Mouse (Mus musculus): ENCODE data around the gene Rpl18. TPM values are rescaled to one million over a fixed set of nuclear protein-coding genes. Genes with fewer than 3 reads are reported as not detected.

Rpl18 gene
- total and polyA plus RNA-seq, 2 experiments from 2014 or later = 479 to 1,310 TPM

DNA sequence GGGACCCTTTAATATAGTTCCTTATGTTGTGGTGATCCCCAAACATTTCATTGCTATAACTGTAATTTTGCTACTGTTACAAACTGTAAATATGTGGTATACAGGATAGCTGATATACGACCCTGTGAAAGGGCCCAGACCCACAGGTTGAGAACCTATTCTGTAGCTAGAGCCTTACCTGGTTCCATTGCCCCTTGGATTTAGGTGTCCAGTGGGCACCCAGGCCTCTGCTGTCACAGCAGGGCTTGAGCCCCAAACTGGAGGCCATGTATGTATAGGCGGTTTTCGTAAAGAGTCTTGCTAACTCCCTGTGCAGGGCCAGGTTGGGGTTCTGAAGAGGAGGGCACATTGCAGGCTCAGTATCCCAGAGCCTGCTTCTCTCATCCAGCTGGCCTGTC, 1.2 kb downstream of the Rpl18 start:
- no peak for ATAC-seq (ENCODE audit: insufficient read depth, low read depth)
- H3K4me3 ChIP-seq (ENCODE audit: low read depth, low read length) = peak overlapping the region; percentile 82; the same call in 1 of the 2 replicates
- no peak overlapping the region for H3K27ac ChIP-seq (ENCODE audit: low read depth)
- no peak overlapping the region for H3K9ac ChIP-seq (replicated peaks; ENCODE audit: low read depth, low read length)
- peaks cover 42% of the 10 kb centered on the region for H3K36me3 ChIP-seq (replicated peaks; ENCODE audit: control insufficient read depth, insufficient read depth, low read length)
- no peak for TF ChIP-seq CTCF (IDR thresholded peaks at IDR 0.05; ENCODE audit: low read depth)
- no peak for TF ChIP-seq EP300 (IDR thresholded peaks at IDR 0.05; ENCODE audit: low read depth)
- no peak for DNase-seq (ENCODE audit: low spot score)
- WGBS = 80% methylated on average over 3 of the region's 3 CpGs
- no peaks in the 10 kb centered on the region for H3K9me3 ChIP-seq (replicated peaks; ENCODE audit: control insufficient read depth, low read length)
- H3K27me3 ChIP-seq (ENCODE audit: control insufficient read depth, insufficient read depth, low read length) = no peaks in the 10 kb centered on the region
- peak overlapping the region; percentile 76 for H3K4me2 ChIP-seq (ENCODE audit: low read depth, low read length)
- peaks cover 35% of the 10 kb centered on the region for H3K4me1 ChIP-seq (ENCODE audit: control insufficient read depth, insufficient read depth)

DNA sequence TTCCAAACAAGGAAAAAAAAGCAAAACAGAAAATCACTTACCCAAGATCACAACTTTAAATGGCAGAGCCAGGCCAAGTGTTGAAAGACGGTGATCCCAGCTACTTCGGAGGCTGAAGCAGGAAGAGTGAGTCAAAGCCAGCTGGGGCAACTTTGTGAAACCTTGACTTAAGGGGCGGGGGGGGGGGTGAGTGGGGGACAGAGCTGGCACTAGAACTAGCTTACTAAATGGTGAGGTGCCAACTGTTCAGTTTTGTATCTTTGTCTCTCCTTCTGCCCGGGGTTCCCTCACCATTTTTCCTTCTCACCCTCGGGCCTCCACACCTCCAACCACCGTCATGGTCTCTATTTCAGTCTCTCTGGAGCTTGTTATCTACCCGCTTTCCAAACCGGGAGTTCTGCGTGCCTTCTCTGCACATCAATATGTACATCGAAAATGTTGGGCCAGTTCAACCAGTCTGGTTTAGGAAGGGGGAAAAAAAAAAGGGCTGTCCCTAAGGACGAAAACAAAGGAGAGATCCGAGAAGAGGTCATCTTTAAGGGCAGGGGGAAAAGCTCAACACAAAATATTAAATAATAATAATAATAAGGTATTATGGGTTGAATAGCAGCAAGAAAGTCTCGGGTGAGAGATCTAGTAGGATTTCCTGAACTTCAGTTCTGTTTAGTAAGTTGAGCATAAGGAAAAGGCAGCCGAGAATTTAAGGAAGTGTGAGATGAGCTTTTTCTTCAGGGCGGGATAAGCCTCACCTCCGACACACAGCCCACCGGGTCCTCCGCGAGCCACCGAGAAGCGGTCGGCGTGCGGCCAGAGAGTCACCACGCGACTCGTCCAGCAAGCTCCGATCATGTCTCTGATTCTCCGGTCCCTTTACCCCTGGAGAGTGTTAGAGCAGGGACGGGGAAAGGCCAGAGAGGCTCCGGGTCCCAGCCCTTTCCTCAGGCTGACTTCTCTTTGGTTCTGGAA, 2.0 kb downstream of the Rpl18 start:
- no peaks in the 10 kb centered on the region for H3K27me3 ChIP-seq (ENCODE audit: control insufficient read depth, insufficient read depth, low read length)

DNA sequence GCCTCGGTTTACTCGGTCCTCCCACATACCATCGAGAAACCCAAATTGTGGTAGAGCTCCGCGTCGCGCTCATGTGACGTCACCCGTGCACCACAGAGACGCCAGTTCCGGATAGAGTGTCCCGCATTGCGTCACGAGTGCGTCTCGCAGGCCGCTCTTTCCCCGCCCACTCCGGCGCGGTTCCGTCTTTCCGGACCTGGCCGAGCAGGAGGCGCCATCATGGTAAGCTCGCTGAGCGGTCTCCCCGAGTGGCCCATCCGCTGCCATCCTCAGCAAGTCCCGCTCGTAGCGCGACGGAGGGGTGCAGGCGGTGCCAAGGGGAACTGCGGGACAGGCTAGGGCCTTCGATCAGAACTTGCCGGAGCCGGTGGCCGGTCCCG, 2.7 kb downstream of the Rpl18 start, which contains the start of gene Sphk2:
Gene Sphk2 (minus strand): TSS at position 85 of the 380 bp plus-strand sequence.
- Histone ChIP-seq H3K9me3 (replicated peaks; ENCODE audit: control insufficient read depth, low read length) (no peaks in the 10 kb centered on the region), H3K9ac (replicated peaks; ENCODE audit: low read depth, low read length) (peak within 1 kb of the TSS; percentile 90), H3K36me3 (replicated peaks; ENCODE audit: control insufficient read depth, insufficient read depth, low read length) (peaks cover 32% of the 10 kb centered on the region), H3K27ac (ENCODE audit: low read depth) (peak within 1 kb of the TSS; percentile 90), H3K4me3 (ENCODE audit: low read depth, low read length) (peak within 1 kb of the TSS; percentile 82), H3K4me1 (ENCODE audit: control insufficient read depth, insufficient read depth) (peaks cover 35% of the 10 kb centered on the region), H3K27me3 (ENCODE audit: control insufficient read depth, insufficient read depth, low read length) (no peaks in the 10 kb centered on the region), H3K4me2 (ENCODE audit: low read depth, low read length) (peak within 1 kb of the TSS; percentile 76)
- DNase-seq (ENCODE audit: low spot score) = peak; percentile 99
- WGBS = under 1% methylated on average over 41 of the region's 41 CpGs
- TF ChIP-seq EP300 (IDR thresholded peaks at IDR 0.05; ENCODE audit: low read depth) (peak; percentile 92; the same call in 1 of the 2 replicates), CTCF (IDR thresholded peaks at IDR 0.05; ENCODE audit: low read depth) (peak; percentile 10; the same call in 1 of the 2 replicates)
- peak; percentile 81 for ATAC-seq (ENCODE audit: insufficient read depth, low read depth)

More for the DNA sequence above, 2.0 kb downstream of the Rpl18 start:
- no peak for TF ChIP-seq CTCF (IDR thresholded peaks at IDR 0.05; ENCODE audit: low read depth)
- TF ChIP-seq EP300 (IDR thresholded peaks at IDR 0.05; ENCODE audit: low read depth) = no peak
- Histone ChIP-seq H3K9ac (replicated peaks; ENCODE audit: low read depth, low read length) (peak overlapping the region; percentile 80), H3K4me3 (ENCODE audit: low read depth, low read length) (peak overlapping the region; percentile 82), H3K27ac (ENCODE audit: low read depth) (peak overlapping the region; percentile 90), H3K4me2 (ENCODE audit: low read depth, low read length) (peak overlapping the region; percentile 76), H3K4me1 (ENCODE audit: control insufficient read depth, insufficient read depth) (peaks cover 35% of the 10 kb centered on the region), H3K9me3 (replicated peaks; ENCODE audit: control insufficient read depth, low read length) (no peaks in the 10 kb centered on the region), H3K36me3 (replicated peaks; ENCODE audit: control insufficient read depth, insufficient read depth, low read length) (peaks cover 39% of the 10 kb centered on the region)
- DNase-seq (ENCODE audit: low spot score) (peak; percentile 65), ATAC-seq (ENCODE audit: insufficient read depth, low read depth) (peak; percentile 28; the same call in 1 of the 2 replicates)
- WGBS = 6% methylated on average over 31 of the region's 31 CpGs

DNA sequence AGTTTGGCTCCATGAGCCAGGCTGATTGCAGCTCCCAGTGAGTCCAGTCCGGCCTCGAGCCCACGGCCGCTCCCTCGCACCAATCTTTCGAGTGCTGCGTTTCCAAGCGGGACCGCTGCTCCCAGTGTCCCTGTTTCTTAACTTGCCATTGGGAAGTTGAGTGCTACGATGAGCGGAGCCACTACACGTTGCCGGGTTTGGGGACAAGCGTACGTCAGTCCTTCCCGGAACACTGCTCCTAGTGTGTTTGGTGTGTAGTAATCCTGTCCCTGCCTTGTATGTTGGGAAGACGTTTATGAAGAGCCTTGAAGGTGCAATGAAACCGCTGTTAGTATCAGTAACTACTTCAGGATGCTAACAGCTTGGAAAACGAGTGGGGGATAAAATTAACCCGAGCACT, 3.1 kb downstream of the Rpl18 start:
- peak overlapping the region; percentile 68 for H3K4me2 ChIP-seq (ENCODE audit: low read depth, low read length)
- H3K4me3 ChIP-seq (ENCODE audit: low read depth, low read length) = peak overlapping the region; percentile 82
- peaks cover 35% of the 10 kb centered on the region for H3K4me1 ChIP-seq (ENCODE audit: control insufficient read depth, insufficient read depth)
- H3K27me3 ChIP-seq (ENCODE audit: control insufficient read depth, insufficient read depth, low read length) = no peaks in the 10 kb centered on the region
- peaks cover 31% of the 10 kb centered on the region for H3K36me3 ChIP-seq (replicated peaks; ENCODE audit: control insufficient read depth, insufficient read depth, low read length)
- ATAC-seq (ENCODE audit: insufficient read depth, low read depth) = no peak
- TF ChIP-seq CTCF (IDR thresholded peaks at IDR 0.05; ENCODE audit: low read depth) (no peak), EP300 (IDR thresholded peaks at IDR 0.05; ENCODE audit: low read depth) (no peak)
- H3K27ac ChIP-seq (ENCODE audit: low read depth) = peak overlapping the region; percentile 90
- H3K9me3 ChIP-seq (replicated peaks; ENCODE audit: control insufficient read depth, low read length) = no peaks in the 10 kb centered on the region
- H3K9ac ChIP-seq (replicated peaks; ENCODE audit: low read depth, low read length) = peak overlapping the region; percentile 90
- peak; percentile 33 for DNase-seq (ENCODE audit: low spot score)
- under 1% methylated on average over 20 of the region's 20 CpGs for WGBS

DNA sequence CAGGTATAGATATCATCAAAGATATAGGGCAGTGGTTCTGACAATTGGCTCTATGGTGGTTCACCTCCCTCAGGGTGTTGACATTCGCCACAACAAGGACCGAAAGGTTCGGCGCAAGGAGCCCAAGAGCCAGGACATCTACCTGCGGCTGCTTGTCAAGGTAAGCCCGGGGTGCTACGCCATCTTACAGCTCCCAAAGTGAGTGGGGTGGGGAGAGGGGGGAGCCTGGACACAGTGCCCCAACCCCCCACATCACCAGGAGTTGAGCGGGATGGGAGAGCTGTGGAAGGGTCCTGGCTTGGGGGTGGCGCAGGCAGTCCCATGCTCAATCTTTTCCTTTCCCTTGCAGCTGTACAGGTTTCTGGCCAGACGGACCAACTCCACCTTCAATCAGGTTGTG, 3.9 kb downstream of the Rpl18 start:
- H3K27me3 ChIP-seq (ENCODE audit: control insufficient read depth, insufficient read depth, low read length) = no peaks in the 10 kb centered on the region
- H3K36me3 ChIP-seq (replicated peaks; ENCODE audit: control insufficient read depth, insufficient read depth, low read length) = peaks cover 36% of the 10 kb centered on the region
- ATAC-seq (ENCODE audit: insufficient read depth, low read depth) (no peak), DNase-seq (ENCODE audit: low spot score) (no peak)
- peak overlapping the region; percentile 82 for H3K4me3 ChIP-seq (ENCODE audit: low read depth, low read length)
- H3K9me3 ChIP-seq (replicated peaks; ENCODE audit: control insufficient read depth, low read length) = no peaks in the 10 kb centered on the region
- peaks cover 31% of the 10 kb centered on the region for H3K4me1 ChIP-seq (ENCODE audit: control insufficient read depth, insufficient read depth)
- H3K4me2 ChIP-seq (ENCODE audit: low read depth, low read length) = peak overlapping the region; percentile 68
- no peak for TF ChIP-seq EP300 (IDR thresholded peaks at IDR 0.05; ENCODE audit: low read depth)
- no peak for TF ChIP-seq CTCF (IDR thresholded peaks at IDR 0.05; ENCODE audit: low read depth)
- WGBS = 82% methylated on average over 10 of the region's 10 CpGs
- peak overlapping the region; percentile 90 for H3K9ac ChIP-seq (replicated peaks; ENCODE audit: low read depth, low read length)
- H3K27ac ChIP-seq (ENCODE audit: low read depth) = peak overlapping the region; percentile 90; the same call in 1 of the 2 replicates
